Mouse (Mus musculus) bone marrow macrophage, adult 2 months (primary cell): Measurements from ENCODE around the gene Mfsd1.

Experiments used
- CTCF ChIP-seq: IDR thresholded peaks from 2 replicates; pipeline ENCODE4 v1.5.1; 2012; ENCODE audit warnings: low read depth, mild to moderate bottlenecking, low read length, moderate library complexity
- POLR2A ChIP-seq: IDR thresholded peaks from 2 replicates; pipeline ENCODE4 v1.6.1; 2012; ENCODE audit warnings: mild to moderate bottlenecking, low read depth, low read length, borderline replicate concordance

GRCm38 (mm10) chr3:67553927-67554448, 28.6 kb upstream of the Mfsd1 start:
- TF ChIP-seq POLR2A (no peak), CTCF (no peak)
